Mouse (Mus musculus): Measurements from ENCODE around the gene Ube2ql1.

- no peak for TF ChIP-seq EP300 (IDR thresholded peaks at IDR 0.05)
- TF ChIP-seq CTCF (IDR thresholded peaks at IDR 0.05), result no peak
Measured at GRCm38 (mm10) chr13:69707496-69707895, 32.2 kb downstream of the Ube2ql1 start.
